Mouse (Mus musculus): ENCODE results near the gene Fads6. TPM values are rescaled to one million over a fixed set of nuclear protein-coding genes. Genes with fewer than 3 reads are reported as not detected.

Fads6 gene
- polyA plus RNA-seq, 2 experiments: 0.35 TPM; not detected in 1

DNA sequence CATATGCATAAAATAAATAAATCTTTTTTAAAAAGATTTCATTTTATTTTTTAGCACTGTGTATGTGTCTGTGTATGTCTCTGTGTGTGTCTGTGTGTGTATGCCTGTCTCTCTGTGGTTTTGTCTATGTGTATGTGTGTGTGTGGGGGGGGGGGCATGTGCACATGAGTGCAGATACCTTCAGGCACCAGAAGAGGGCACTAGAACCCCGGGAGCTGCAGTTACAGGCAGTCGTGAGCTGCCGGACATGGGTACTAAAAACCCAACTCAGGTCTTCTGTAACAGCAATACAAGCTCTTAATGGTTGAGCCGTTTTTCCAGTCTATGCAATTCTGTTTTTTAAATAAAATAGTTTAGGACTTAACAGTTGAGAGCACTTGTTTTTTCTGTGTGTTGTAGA lies 3.3 kb upstream of the Fads6 start:
- Histone ChIP-seq H3K36me3 (ENCODE audit: control insufficient read depth, insufficient read depth, low read length) (no peaks in the 10 kb centered on the region), H3K4me3 (replicated peaks; ENCODE audit: low read length) (no peak overlapping the region), H3K27ac (replicated peaks; ENCODE audit: low read depth, low read length) (no peak overlapping the region), H3K4me1 (ENCODE audit: control insufficient read depth, insufficient read depth, low read length) (no peaks in the 10 kb centered on the region), H3K4me2 (replicated peaks; ENCODE audit: low read depth, low read length, severe bottlenecking) (no peak overlapping the region), H3K27me3 (ENCODE audit: control insufficient read depth, insufficient read depth, low read length) (peaks cover 27% of the 10 kb centered on the region), H3K9ac (ENCODE audit: low read depth, low read length, severe bottlenecking) (no peak overlapping the region), H3K9me3 (ENCODE audit: control insufficient read depth, low read length) (no peaks in the 10 kb centered on the region)
- no peak for TF ChIP-seq POLR2A (IDR thresholded peaks at IDR 0.05; ENCODE audit: borderline replicate concordance, extremely low read depth, insufficient read depth, insufficient read length)
- 81% methylated on average over 4 of the region's 4 CpGs for WGBS
- ATAC-seq (ENCODE audit: low FRiP score, low read depth): no peak
- no peak for DNase-seq (ENCODE audit: low spot score)

DNA sequence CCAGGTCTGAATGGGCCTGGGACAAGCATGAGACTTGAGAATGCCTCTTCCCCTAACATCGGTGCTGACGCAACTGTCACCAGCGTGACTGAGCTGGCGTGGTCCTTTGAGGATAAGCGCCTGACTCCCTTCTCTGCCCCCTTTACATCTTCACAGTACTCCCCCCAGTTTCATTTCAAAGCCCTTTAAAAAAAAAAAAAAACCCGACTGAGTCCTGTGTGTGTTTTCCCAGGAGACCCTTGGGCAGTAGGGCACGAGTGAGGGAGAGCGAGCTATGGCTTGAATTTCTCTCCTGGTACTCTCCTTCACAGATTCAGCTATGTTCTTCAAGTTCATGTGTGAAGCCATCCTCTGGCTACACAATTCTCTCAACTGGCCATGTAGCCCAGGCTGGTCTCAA lies 697 bp upstream of the Fads6 start:
- no peaks in the 10 kb centered on the region for H3K4me1 ChIP-seq (ENCODE audit: control insufficient read depth, insufficient read depth, low read length)
- no peak overlapping the region for H3K4me3 ChIP-seq (replicated peaks; ENCODE audit: low read length)
- WGBS: 51% methylated on average over 8 of the region's 8 CpGs
- no peaks in the 10 kb centered on the region for H3K9me3 ChIP-seq (ENCODE audit: control insufficient read depth, low read length)
- H3K27ac ChIP-seq (replicated peaks; ENCODE audit: low read depth, low read length): no peak overlapping the region
- DNase-seq (ENCODE audit: low spot score) (no peak), ATAC-seq (ENCODE audit: low FRiP score, low read depth) (no peak)
- no peak overlapping the region for H3K4me2 ChIP-seq (replicated peaks; ENCODE audit: low read depth, low read length, severe bottlenecking)
- no peak overlapping the region for H3K9ac ChIP-seq (ENCODE audit: low read depth, low read length, severe bottlenecking)
- H3K27me3 ChIP-seq (ENCODE audit: control insufficient read depth, insufficient read depth, low read length): peaks cover 27% of the 10 kb centered on the region
- H3K36me3 ChIP-seq (ENCODE audit: control insufficient read depth, insufficient read depth, low read length): no peaks in the 10 kb centered on the region
- no peak for TF ChIP-seq POLR2A (IDR thresholded peaks at IDR 0.05; ENCODE audit: borderline replicate concordance, extremely low read depth, insufficient read depth, insufficient read length)

GRCm38 (mm10) chr11:115296471-115297210 lies 822 bp downstream of the Fads6 start:
- peak overlapping the region; percentile 41 for H3K4me3 ChIP-seq (replicated peaks; ENCODE audit: low read length)
- no peaks in the 10 kb centered on the region for H3K9me3 ChIP-seq (ENCODE audit: control insufficient read depth, low read length)
- no peak for DNase-seq (ENCODE audit: low spot score)
- peak overlapping the region; percentile 49 for H3K9ac ChIP-seq (ENCODE audit: low read depth, low read length, severe bottlenecking)
- H3K4me1 ChIP-seq (ENCODE audit: control insufficient read depth, insufficient read depth, low read length): no peaks in the 10 kb centered on the region
- ATAC-seq (ENCODE audit: low FRiP score, low read depth): no peak
- H3K36me3 ChIP-seq (ENCODE audit: control insufficient read depth, insufficient read depth, low read length): no peaks in the 10 kb centered on the region
- TF ChIP-seq POLR2A (IDR thresholded peaks at IDR 0.05; ENCODE audit: borderline replicate concordance, extremely low read depth, insufficient read depth, insufficient read length): no peak
- H3K4me2 ChIP-seq (replicated peaks; ENCODE audit: low read depth, low read length, severe bottlenecking): peak overlapping the region; percentile 84
- WGBS: 61% methylated on average over 21 of the region's 21 CpGs
- peaks cover 27% of the 10 kb centered on the region for H3K27me3 ChIP-seq (ENCODE audit: control insufficient read depth, insufficient read depth, low read length)
- H3K27ac ChIP-seq (replicated peaks; ENCODE audit: low read depth, low read length): no peak overlapping the region

DNA sequence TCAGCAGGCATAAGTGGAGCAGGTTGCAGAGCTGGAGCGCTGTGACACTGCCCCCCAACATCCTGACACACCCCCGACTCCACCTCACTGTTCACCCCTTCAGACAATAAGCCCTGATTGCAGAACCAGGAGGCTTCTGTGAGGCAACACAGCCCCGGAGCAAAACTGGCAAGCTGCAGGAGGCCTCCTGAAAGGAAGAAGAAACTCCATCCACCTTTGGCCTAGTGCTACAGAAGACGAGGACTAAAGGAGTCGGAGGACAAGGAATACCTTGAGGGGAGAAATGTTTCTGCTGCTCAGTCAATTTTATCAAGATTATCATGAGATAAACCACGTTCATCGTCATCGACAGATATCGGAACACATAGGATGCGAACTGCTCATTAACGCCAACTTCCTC lies 1.5 kb downstream of the Fads6 start:
- peaks cover 27% of the 10 kb centered on the region for H3K27me3 ChIP-seq (ENCODE audit: control insufficient read depth, insufficient read depth, low read length)
- H3K4me2 ChIP-seq (replicated peaks; ENCODE audit: low read depth, low read length, severe bottlenecking): no peak overlapping the region
- H3K4me3 ChIP-seq (replicated peaks; ENCODE audit: low read length): no peak overlapping the region
- WGBS: 87% methylated on average over 11 of the region's 11 CpGs
- H3K27ac ChIP-seq (replicated peaks; ENCODE audit: low read depth, low read length): no peak overlapping the region
- no peak for DNase-seq (ENCODE audit: low spot score)
- H3K4me1 ChIP-seq (ENCODE audit: control insufficient read depth, insufficient read depth, low read length): no peaks in the 10 kb centered on the region
- no peaks in the 10 kb centered on the region for H3K36me3 ChIP-seq (ENCODE audit: control insufficient read depth, insufficient read depth, low read length)
- no peak overlapping the region for H3K9ac ChIP-seq (ENCODE audit: low read depth, low read length, severe bottlenecking)
- no peak for ATAC-seq (ENCODE audit: low FRiP score, low read depth)
- no peaks in the 10 kb centered on the region for H3K9me3 ChIP-seq (ENCODE audit: control insufficient read depth, low read length)
- no peak for TF ChIP-seq POLR2A (IDR thresholded peaks at IDR 0.05; ENCODE audit: borderline replicate concordance, extremely low read depth, insufficient read depth, insufficient read length)

GRCm38 (mm10) chr11:115292631-115293375 lies 4.7 kb downstream of the Fads6 start:
- Histone ChIP-seq H3K27me3 (ENCODE audit: control insufficient read depth, insufficient read depth, low read length) (peaks cover 16% of the 10 kb centered on the region), H3K36me3 (ENCODE audit: control insufficient read depth, insufficient read depth, low read length) (no peaks in the 10 kb centered on the region), H3K9ac (ENCODE audit: low read depth, low read length, severe bottlenecking) (no peak overlapping the region), H3K4me1 (ENCODE audit: control insufficient read depth, insufficient read depth, low read length) (no peaks in the 10 kb centered on the region), H3K4me2 (replicated peaks; ENCODE audit: low read depth, low read length, severe bottlenecking) (no peak overlapping the region), H3K27ac (replicated peaks; ENCODE audit: low read depth, low read length) (no peak overlapping the region), H3K9me3 (ENCODE audit: control insufficient read depth, low read length) (no peaks in the 10 kb centered on the region), H3K4me3 (replicated peaks; ENCODE audit: low read length) (no peak overlapping the region)
- no peak for DNase-seq (ENCODE audit: low spot score)
- ATAC-seq (ENCODE audit: low FRiP score, low read depth): no peak
- 60% methylated on average over 14 of the region's 14 CpGs for WGBS
- TF ChIP-seq POLR2A (IDR thresholded peaks at IDR 0.05; ENCODE audit: borderline replicate concordance, extremely low read depth, insufficient read depth, insufficient read length): no peak

Measured in limb, embryonic 14.5 days (tissue).